Mouse (Mus musculus): Measurements from ENCODE around the gene Htr2a. TPM values are rescaled to one million over a fixed set of nuclear protein-coding genes. Genes with fewer than 3 reads are reported as not detected.

The Htr2a gene
- total and polyA plus RNA-seq, 3 experiments, result 0.04 TPM; not detected in 2

- TF ChIP-seq BHLHE40 (IDR thresholded peaks at IDR 0.05; ENCODE audit: low read depth, low read length) (no peak), UBTF (IDR thresholded peaks at IDR 0.05; ENCODE audit: low read depth, low read length) (no peak), MEF2A (IDR thresholded peaks at IDR 0.05; ENCODE audit: borderline replicate concordance, low read depth, low read length) (no peak)
- in situ Hi-C loops (cut with MboI; ENCODE audit: low pct_ligation_motif_present, low pct_unique_long_range_greater_than_20kb, low sequenced_read_pairs), result no loop called here
- H3K27ac ChIP-seq (ENCODE audit: insufficient read depth, low read depth), result no peak overlapping the region
Observed at GRCm38 (mm10) chr14:74697432-74697831, 56.8 kb downstream of the Htr2a start.

GRCm38 (mm10) chr14:74699241-74699640 lies 58.6 kb downstream of the Htr2a start:
- dilution Hi-C loops (cut with MboI; ENCODE audit: extremely low pct_ligation_motif_present, extremely low pct_unique_long_range_greater_than_20kb, low sequenced_read_pairs), result no loop called here

More at GRCm38 (mm10) chr14:74697432-74697831, 56.8 kb downstream of the Htr2a start:
- DNase-seq (ENCODE audit: extremely low read depth), result no peak
- peaks cover 0 to 23% of the 10 kb centered on the region in 2 experiments; a peak in 2 of 4 replicates for H3K4me1 ChIP-seq (ENCODE audit: control insufficient read depth in 1 of 2, insufficient read depth in 2 of 2)
- no peak overlapping the region for H3K4me2 ChIP-seq (ENCODE audit: insufficient read depth, low read depth, poor library complexity, severe bottlenecking)
- no peaks in the 10 kb centered on the region for H3K27me3 ChIP-seq (replicated peaks)
- no peak overlapping the region for H3K4me3 ChIP-seq (replicated peaks in 1 of 3; ENCODE audit: low read depth in 2 of 3, low read length in 2 of 3, poor library complexity in 1 of 3)
- H3K36me3 ChIP-seq (replicated peaks in 1 of 2; ENCODE audit: control insufficient read depth in 1 of 2, insufficient read depth in 1 of 2, low read length in 1 of 2), result no peaks in the 10 kb centered on the region
- H3K9ac ChIP-seq (ENCODE audit: insufficient read depth, low read depth), result no peak overlapping the region
- dilution Hi-C loops (cut with MboI; ENCODE audit: extremely low pct_ligation_motif_present, extremely low pct_unique_long_range_greater_than_20kb, low sequenced_read_pairs), result no loop called here
- H3K79me2 ChIP-seq (replicated peaks; ENCODE audit: control insufficient read depth, extremely low read depth, insufficient read depth, poor library complexity, severe bottlenecking), result no peaks in the 10 kb centered on the region
- no peaks in the 10 kb centered on the region for H3K9me3 ChIP-seq (replicated peaks; ENCODE audit: low read length)

GRCm38 (mm10) chr14:74703930-74704329 lies 63.3 kb downstream of the Htr2a start:
- in situ Hi-C loops (cut with MboI; ENCODE audit: low pct_ligation_motif_present, low pct_unique_long_range_greater_than_20kb, low sequenced_read_pairs) (no loop called here), dilution Hi-C loops (cut with MboI; ENCODE audit: extremely low pct_ligation_motif_present, extremely low pct_unique_long_range_greater_than_20kb, low sequenced_read_pairs) (no loop called here)
- Histone ChIP-seq H3K79me2 (replicated peaks; ENCODE audit: control insufficient read depth, extremely low read depth, insufficient read depth, poor library complexity, severe bottlenecking) (no peaks in the 10 kb centered on the region), H3K36me3 (replicated peaks in 1 of 2; ENCODE audit: control insufficient read depth in 1 of 2, insufficient read depth in 1 of 2, low read length in 1 of 2) (no peaks in the 10 kb centered on the region), H3K27ac (ENCODE audit: insufficient read depth, low read depth) (no peak overlapping the region), H3K9ac (ENCODE audit: insufficient read depth, low read depth) (no peak overlapping the region), H3K9me3 (replicated peaks; ENCODE audit: low read length) (no peaks in the 10 kb centered on the region), H3K27me3 (replicated peaks) (no peaks in the 10 kb centered on the region), H3K4me3 (replicated peaks in 1 of 3; ENCODE audit: low read depth in 2 of 3, low read length in 2 of 3, poor library complexity in 1 of 3) (no peak overlapping the region), H3K4me1 (ENCODE audit: control insufficient read depth in 1 of 2, insufficient read depth in 2 of 2) (peaks cover 0 to 19% of the 10 kb centered on the region in 2 experiments; a peak in 2 of 4 replicates), H3K4me2 (ENCODE audit: insufficient read depth, low read depth, poor library complexity, severe bottlenecking) (no peak overlapping the region)
- TF ChIP-seq NRF1 (IDR thresholded peaks at IDR 0.05; ENCODE audit: low read depth, low read length), result no peak
- TF ChIP-seq EP300 (IDR thresholded peaks at IDR 0.05; ENCODE audit: low read length), result peak; percentile 29; the same call in 1 of the 2 replicates
- no peak for TF ChIP-seq SMC3 (IDR thresholded peaks at IDR 0.05; ENCODE audit: low read depth, low read length)
- TF ChIP-seq ELF1 (IDR thresholded peaks at IDR 0.05; ENCODE audit: low read depth, low read length), result no peak
- TF ChIP-seq UBTF (IDR thresholded peaks at IDR 0.05; ENCODE audit: low read depth, low read length), result no peak
- TF ChIP-seq CHD1 (IDR thresholded peaks at IDR 0.05; ENCODE audit: low read depth, low read length), result no peak
- DNase-seq (ENCODE audit: extremely low read depth), result peak; percentile 38

More at GRCm38 (mm10) chr14:74699241-74699640, 58.6 kb downstream of the Htr2a start:
- Histone ChIP-seq H3K9me3 (replicated peaks; ENCODE audit: low read length) (no peaks in the 10 kb centered on the region), H3K4me2 (ENCODE audit: insufficient read depth, low read depth, poor library complexity, severe bottlenecking) (no peak overlapping the region), H3K4me1 (ENCODE audit: control insufficient read depth in 1 of 2, insufficient read depth in 2 of 2) (peaks cover 0 to 21% of the 10 kb centered on the region in 2 experiments; a peak in 2 of 4 replicates), H3K36me3 (replicated peaks in 1 of 2; ENCODE audit: control insufficient read depth in 1 of 2, insufficient read depth in 1 of 2, low read length in 1 of 2) (no peaks in the 10 kb centered on the region), H3K4me3 (replicated peaks in 1 of 3; ENCODE audit: low read depth in 2 of 3, low read length in 2 of 3, poor library complexity in 1 of 3) (no peak overlapping the region), H3K27me3 (replicated peaks) (no peaks in the 10 kb centered on the region), H3K9ac (ENCODE audit: insufficient read depth, low read depth) (no peak overlapping the region), H3K27ac (ENCODE audit: insufficient read depth, low read depth) (no peak overlapping the region), H3K79me2 (replicated peaks; ENCODE audit: control insufficient read depth, extremely low read depth, insufficient read depth, poor library complexity, severe bottlenecking) (no peaks in the 10 kb centered on the region)
- TF ChIP-seq ZKSCAN1 (IDR thresholded peaks at IDR 0.05; ENCODE audit: borderline replicate concordance, low read depth, low read length) (no peak), BHLHE40 (IDR thresholded peaks at IDR 0.05; ENCODE audit: low read depth, low read length) (no peak), UBTF (IDR thresholded peaks at IDR 0.05; ENCODE audit: low read depth, low read length) (no peak), CHD1 (IDR thresholded peaks at IDR 0.05; ENCODE audit: low read depth, low read length) (no peak), MYC (IDR thresholded peaks at IDR 0.05; ENCODE audit: low read depth, low read length) (no peak), MAZ (IDR thresholded peaks at IDR 0.05; ENCODE audit: low read depth, low read length) (no peak)
- in situ Hi-C loops (cut with MboI; ENCODE audit: low pct_ligation_motif_present, low pct_unique_long_range_greater_than_20kb, low sequenced_read_pairs), result no loop called here
- DNase-seq (ENCODE audit: extremely low read depth), result peak; percentile 31
